Mouse (Mus musculus) thymus, postnatal 36 days (tissue): ENCODE measurements around the gene Dkk2.
"Not testable (repeated sequence)": the region's sequence is repeated elsewhere in the genome, so short reads cannot be mapped to it uniquely, and the experiment has no call there.

Experiments
- DNase-seq, 2 experiments: peaks; one replicate each; pipeline ENCODE4 v3.0.0; 2022; ENCODE audit warnings: mixed read lengths in 2 of 2

Dkk2 gene

DNA sequence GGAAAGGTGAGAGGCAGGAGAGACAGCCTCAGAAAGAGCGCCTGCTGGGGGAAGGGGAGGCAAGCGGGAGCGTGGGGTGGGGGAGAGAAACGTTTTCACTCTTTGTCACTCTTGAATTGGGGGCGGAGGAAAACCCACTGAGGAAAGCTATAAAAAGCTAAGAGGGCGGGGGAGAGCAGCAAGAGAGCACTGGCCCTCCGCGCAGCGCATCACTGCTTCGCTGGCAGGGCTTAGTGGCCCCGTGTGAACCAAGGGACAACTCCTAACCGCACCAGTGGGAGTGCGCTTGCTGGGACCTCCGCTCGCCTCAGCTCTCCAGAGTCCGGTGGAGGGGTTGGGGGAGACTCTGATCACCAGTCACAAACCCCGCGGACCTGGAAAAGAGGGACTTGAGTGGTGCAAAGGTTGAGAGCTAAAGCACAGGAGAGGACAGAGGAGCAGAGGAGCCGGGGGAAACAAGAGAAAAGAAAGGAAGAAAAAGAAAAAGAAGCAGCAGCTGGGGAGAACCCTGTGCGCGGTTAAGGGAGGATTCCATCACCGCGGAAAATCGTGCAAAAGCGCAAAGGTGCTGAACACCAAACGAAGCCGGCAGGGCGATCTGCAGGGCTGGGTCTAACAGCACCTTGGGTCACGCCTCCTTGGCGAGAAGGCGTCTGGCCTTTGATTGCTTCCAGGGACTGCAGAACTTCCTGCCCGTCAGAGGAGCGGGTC, at the start of gene Dkk2:
Gene Dkk2 (plus strand): TSS at position 181 of the 711 bp plus-strand sequence.
- DNase-seq: no peak

DNA sequence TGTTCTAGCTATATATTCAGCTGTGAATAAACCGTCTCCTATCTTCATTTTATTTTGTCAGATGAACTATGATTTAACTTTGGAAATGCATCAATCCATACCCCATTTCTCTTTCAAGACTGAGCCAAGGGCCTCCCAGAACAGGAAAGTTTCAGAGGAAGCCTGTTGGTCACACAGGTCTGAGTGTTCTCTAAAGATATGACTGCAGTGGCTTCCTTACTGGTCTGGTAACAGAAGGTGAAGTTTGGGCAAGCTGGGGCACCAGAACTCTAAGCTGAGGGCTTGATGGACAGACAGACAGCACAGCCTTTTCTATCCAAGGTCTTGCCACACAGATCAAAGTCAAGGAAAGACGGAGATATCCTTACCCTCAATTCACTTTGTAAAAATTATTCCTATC, 48.4 kb upstream of the Dkk2 start:
- DNase-seq: no peak

- no peak for DNase-seq
Measured at GRCm38 (mm10) chr3:132037670-132038069, 47.4 kb upstream of the Dkk2 start.

DNA sequence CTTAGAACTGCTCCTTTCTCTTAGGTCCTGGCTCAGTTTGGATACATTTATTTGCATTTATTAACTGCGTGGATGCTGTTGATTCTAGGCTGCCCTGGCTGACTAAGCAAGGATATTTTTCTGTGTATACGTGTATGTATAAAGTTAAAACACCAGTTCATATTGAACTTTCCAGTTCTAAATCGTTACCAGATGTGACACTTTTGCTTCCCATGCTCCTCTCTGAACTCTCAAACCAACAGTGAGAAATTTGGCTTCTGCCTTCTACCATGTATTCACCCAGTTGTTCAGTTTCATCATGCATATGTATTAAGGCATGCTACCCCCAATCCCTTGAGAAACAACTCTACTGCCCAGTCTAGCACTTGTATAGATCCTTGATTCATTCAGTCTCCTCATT, 45.0 kb upstream of the Dkk2 start:
- no peak for DNase-seq

DNA sequence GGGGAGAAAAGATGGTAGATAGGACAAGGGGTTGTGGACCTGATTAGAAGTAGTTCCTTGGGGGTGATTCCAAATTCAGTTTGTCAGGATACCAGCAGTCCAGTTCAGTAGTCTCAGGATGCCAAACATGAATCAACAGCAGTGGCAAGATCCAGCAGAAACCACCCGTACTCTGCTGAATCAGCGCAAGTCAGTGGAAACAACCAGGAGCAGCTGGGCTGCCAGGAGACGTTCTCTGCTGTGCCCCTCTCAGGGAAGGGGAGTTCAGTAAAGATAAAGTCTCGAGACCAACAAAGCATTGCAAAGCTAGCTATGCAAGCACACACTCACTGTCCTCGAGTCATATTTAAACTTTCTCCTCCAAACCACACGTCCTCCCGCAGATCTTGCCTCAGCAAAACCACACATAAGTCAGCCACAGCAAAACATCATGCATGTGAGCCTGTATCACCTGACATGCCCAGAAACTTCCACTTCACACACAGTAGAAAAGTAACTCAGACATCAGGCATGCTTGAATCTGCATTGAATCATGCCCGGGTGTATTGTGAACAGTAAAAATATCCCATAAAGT, 34.1 kb upstream of the Dkk2 start:
- DNase-seq: no peak

- not testable (repeated sequence) for DNase-seq
Measured at GRCm38 (mm10) chr3:132062816-132063215, 22.3 kb upstream of the Dkk2 start.

DNA sequence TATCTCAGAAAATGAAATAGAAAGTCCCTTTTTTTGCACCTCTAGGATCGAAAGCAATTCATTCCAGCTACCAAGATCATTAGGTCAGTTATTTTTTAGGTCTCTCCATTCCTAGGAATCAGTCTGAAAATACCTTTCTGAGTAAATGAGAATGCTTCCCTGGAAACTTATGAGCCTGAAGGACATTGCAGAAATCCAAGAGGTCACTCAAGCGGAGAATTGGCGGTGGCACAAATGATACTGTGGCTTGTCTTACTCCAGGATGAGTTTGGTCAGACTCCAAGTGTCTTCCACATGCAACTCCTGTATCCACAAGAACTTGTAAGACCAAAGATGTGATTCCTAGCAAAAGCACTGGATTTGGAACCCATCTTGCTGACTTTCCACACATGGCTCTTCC, 21.7 kb upstream of the Dkk2 start:
- no peak for DNase-seq

DNA sequence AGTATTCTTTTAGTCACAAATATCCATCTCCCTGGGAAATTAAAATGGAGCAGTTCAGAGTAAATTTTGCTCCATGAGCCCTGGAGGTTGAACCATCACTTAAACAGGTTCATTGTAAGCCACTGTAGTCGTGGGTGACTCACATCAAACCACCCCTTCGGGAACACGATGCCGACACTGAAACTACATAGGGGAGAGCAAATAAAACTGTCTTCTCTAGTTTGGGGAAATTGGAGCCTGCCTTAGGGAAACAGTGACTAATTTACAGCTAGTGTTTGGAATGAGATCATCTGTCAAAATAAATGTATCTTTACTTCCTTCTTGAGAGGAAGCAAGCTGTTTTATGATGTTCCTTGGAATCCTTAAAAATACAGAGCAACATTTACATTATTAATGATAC, 21.1 kb upstream of the Dkk2 start:
- DNase-seq: no peak

DNA sequence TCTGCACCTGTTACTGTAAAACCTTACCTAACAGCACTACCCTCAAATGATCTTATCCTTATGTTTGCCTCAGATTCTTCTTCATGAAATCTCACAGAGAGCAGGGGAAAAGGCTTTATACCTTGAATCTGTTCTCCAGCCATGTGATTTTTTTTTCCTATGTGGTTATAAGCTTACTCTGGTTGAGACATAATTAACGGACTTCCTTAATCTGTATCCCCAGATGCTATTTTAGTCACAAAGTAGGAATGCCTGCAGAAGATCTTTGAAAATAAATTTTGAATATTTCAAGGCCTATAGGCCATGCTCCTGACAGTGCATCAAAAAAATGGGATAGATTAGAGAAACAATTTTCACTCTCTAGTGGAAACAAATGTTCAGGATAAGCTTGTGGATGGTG, 20.2 kb upstream of the Dkk2 start:
- DNase-seq: no peak

DNA sequence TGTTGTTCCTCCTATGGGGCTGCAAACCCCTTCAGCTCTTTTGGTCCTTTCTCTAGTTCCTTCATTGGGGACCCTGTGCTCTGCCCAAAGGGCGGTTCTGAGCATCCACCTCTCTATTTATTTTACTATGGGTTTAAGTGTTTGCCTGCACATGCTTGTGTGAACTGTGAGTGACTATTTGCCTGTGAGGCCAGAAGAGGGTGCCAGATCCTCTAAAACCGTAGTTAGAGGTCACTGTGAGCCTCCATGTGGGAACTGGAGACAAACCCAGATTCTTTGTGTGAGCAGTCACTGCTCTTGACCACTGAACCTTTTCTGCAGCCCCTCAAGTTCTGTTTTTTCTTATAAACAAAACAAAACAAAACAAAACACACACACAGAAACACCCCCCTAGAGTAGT, 14.1 kb upstream of the Dkk2 start:
- DNase-seq: no peak

GRCm38 (mm10) chr3:132084018-132084417, 1.1 kb upstream of the Dkk2 start:
- DNase-seq: no peak

- DNase-seq: no peak
Measured at GRCm38 (mm10) chr3:132084680-132085079, 412 bp upstream of the Dkk2 start.

DNA sequence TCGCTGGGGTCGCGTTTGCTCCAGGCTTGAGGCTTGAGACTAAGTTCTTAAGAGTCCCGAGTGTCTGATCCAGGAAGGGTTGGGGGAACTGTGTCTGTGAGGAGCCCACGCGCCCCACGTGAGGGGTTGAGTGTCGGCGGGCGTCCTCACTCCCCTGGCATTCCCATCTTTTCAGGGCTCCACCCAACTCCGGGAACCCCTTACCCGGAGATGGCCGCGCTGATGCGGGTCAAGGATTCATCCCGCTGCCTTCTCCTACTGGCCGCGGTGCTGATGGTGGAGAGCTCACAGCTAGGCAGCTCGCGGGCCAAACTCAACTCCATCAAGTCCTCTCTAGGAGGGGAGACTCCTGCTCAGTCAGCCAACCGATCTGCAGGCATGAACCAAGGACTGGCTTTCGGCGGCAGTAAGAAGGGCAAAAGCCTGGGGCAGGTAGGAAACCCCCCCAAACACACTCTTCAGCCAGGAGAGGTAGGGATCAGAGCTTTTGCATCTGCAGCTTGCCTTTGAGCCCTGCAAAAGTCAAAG, 795 bp downstream of the Dkk2 start:
- no peak for DNase-seq

DNA sequence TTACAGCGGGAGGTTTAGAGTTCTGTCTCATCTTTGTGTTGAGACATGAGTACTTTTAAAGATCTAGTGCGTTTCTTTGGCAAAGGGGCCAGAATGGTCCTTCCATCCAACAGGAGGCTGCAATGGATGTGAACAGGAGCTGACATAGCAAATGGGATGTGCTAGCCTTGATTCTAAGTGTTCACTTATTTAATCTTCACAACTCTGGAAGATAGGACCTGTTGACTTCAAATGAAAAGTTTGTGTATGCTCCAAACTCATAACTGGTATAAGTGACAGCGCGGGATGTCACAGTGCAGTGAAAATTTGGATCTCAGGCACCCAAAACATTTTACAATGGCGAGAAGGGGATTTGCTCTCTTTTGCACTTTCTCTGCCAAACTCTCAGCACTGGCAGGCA, 1.4 kb downstream of the Dkk2 start:
- no peak for DNase-seq

DNA sequence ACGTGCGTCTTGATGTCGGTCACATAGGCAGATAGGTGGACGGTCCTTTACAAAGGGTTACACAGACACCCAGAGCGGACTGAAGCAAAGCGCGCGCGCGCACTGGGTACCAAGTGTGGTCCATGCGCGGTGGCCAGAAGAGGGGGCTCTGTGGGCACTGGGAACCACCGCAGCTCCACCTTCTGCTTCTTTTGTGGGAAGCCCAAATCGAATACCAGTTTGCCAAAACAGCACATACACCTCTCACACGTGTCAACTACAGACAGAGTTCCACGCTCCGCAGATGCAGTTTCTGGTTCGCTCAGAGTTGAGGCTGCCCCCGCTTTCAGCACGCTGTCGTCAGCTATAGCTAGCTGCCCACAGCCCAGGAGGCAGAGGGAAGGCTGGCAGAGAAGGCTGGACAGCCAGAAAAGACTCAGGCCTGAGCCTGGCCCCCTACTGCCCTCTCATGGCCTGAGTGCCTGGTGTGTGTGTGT, 2.0 kb downstream of the Dkk2 start:
- DNase-seq: no peak

- DNase-seq: no peak
Measured at GRCm38 (mm10) chr3:132092983-132093382, 7.9 kb downstream of the Dkk2 start.

DNA sequence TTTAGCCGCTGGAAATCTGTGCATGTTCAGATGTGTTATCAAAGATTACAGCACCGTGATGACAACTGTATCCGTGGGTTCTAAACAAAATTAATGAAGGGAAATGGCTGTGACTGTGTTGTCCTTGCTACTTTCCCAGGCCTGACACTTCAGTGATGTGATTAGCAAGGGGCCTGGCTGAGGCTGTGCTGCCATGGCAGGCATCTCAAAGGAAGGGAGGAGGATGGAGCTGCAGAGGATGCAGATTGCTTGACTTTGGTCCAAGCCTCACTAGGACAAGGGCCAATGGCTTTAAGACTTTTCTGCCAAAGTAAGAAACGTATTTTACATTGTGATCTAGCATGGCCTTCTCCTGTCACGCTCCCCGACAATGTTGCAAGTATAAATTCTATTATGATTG, 11.2 kb downstream of the Dkk2 start:
- DNase-seq: no peak

GRCm38 (mm10) chr3:132100746-132101145, 15.7 kb downstream of the Dkk2 start:
- no peak for DNase-seq

GRCm38 (mm10) chr3:132103020-132103419, 17.9 kb downstream of the Dkk2 start:
- DNase-seq: no peak

DNA sequence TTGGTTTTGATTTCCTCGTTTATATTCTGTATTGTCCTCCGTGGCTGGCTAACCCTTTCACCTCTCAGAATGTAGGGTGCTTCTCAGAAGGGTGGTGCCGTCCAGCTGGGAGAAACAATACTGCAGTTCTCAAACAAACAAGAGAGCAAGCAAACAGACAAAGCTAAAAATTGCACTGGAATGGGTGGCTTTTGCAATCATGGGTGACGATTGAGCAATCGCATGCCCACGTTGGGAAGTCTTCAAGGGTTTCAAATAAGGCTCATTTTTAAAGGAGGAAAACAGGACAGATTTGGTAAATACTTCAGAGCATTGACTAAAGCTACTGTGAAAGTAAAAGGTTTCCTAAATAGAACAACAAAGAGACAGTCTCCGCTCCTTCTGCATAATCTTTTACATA, 18.4 kb downstream of the Dkk2 start:
- no peak for DNase-seq

DNA sequence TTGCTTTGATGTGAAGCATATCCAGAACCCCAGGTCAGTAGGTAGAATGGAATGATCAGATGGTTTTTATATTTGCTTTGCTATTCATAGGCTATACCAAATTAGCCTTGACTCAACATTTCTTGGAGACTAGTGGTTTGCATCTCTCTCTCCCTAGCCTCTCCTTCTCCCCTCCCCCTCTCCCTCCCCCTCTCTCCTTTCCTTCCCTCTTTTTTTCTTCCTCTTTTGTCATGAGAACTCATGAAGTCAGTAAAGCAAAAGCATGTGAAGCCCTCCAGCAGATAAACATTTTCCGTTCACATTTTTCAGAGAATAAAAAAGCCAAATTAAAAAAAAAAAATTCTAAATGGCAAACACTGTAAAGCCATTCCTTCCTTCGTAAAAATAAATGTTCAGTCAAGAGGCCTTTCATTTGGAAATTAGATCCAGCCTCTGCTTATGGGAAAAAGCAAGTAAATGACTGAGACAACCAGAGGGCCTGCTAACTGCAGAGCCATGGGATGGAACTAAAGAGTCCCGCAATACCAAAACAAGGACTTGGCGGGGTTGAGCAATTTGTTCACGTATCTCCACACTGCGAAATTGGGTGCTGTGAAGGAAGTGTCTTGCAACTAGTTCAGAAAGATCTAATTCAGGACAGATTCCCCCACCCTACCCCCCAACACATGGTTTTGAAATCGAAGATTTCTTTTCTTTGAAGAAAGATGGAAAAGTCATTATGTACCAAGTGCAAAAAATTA, 30.9 kb downstream of the Dkk2 start:
- no peak for DNase-seq

- DNase-seq: no peak
Measured at GRCm38 (mm10) chr3:132121344-132121743, 36.3 kb downstream of the Dkk2 start.

GRCm38 (mm10) chr3:132122581-132122980, 37.5 kb downstream of the Dkk2 start:
- DNase-seq: no peak

- DNase-seq: no peak
Measured at GRCm38 (mm10) chr3:132125227-132125740, 40.2 kb downstream of the Dkk2 start.
